Comparison of ENCODE assay signal across 8 mouse cellular contexts in genomic region chr19:30217335-30217734, GRCm38 (mm10). TPM values are rescaled to one million over a fixed set of nuclear protein-coding genes. Genes with fewer than 3 reads are reported as not detected.
DNase-seq lines count a peak whose midpoint lies in the region; ATAC-seq and TF ChIP-seq lines count a peak whose summit lies in the region.
"Had no signal": no experiment of that assay in that cellular context is flagged by ENCODE, and none has a peak within 500 bp of the region (broad histone marks: within the 10 kb centered on the region; RNA-seq: fewer than 3 reads in every experiment).

No protein-coding gene starts in this region.

- TF ChIP-seq EP300 in MEL (IDR thresholded peaks at IDR 0.05; ENCODE audit: low read depth in 1 of 2, low read length in 2 of 2), result no peak

- no peaks in the 10 kb centered on the region for H3K27me3 ChIP-seq in MEL (ENCODE audit: control insufficient read depth in 1 of 2, insufficient read depth in 2 of 2, low read length in 2 of 2)
- H3K27me3 ChIP-seq in lung, embryonic 14.5 days (ENCODE audit: insufficient read depth, low read length), result no peaks in the 10 kb centered on the region

- H3K9me3 ChIP-seq in MEL (replicated peaks; ENCODE audit: insufficient read depth, low read length), result no peaks in the 10 kb centered on the region
- no peaks in the 10 kb centered on the region for H3K9me3 ChIP-seq in lung, embryonic 14.5 days (ENCODE audit: low read depth, low read length)

- H3K4me1 ChIP-seq in MEL (ENCODE audit: control insufficient read depth in 1 of 2, insufficient read depth in 2 of 2, low read length in 2 of 2), result no peaks in the 10 kb centered on the region
- H3K4me1 ChIP-seq in lung, embryonic 14.5 days (ENCODE audit: insufficient read depth), result no peaks in the 10 kb centered on the region

- peak; percentile 30 for DNase-seq in A20 (ENCODE audit: low read depth, low spot score)
- DNase-seq in MEL (ENCODE audit: low read depth, low spot score), result peak; percentile 46
- DNase-seq in cerebellum, postnatal 14 days, result peak; percentile 74 to 79
- DNase-seq in gastrocnemius, postnatal 10 days, result peak; percentile 60
- DNase-seq in large intestine, adult 2 months (ENCODE audit: low read depth, low spot score), result peak; percentile 16
- DNase-seq in lung, embryonic 14.5 days, result peak; percentile 86
- peak; percentile 72 for DNase-seq in retina, postnatal 1 day

- TF ChIP-seq POLR2A in MEL (IDR thresholded peaks at IDR 0.05; ENCODE audit: control insufficient read depth in 1 of 2, insufficient read depth in 1 of 2, low read depth in 1 of 2, low read length in 2 of 2, poor library complexity in 1 of 2), result no peak

- H3K9ac ChIP-seq in MEL (ENCODE audit: control insufficient read depth, low read depth, low read length, poor library complexity, severe bottlenecking), result no peak overlapping the region
- H3K9ac ChIP-seq in lung, embryonic 14.5 days, result no peak overlapping the region

- peak; percentile 38; the same call in 1 of the 2 replicates for ATAC-seq in lung, embryonic 14.5 days (ENCODE audit: insufficient read depth)

- 25% methylated on average over 7 of the region's 7 CpGs for WGBS in large intestine, adult 2 months
- 21% methylated on average over 7 of the region's 7 CpGs for WGBS in lung, embryonic 14.5 days

- no peaks in the 10 kb centered on the region for H3K79me2 ChIP-seq in MEL (ENCODE audit: control insufficient read depth, insufficient read depth, low read length, poor library complexity)

- TF ChIP-seq RAD21 in MEL (IDR thresholded peaks at IDR 0.05; ENCODE audit: low read depth, low read length), result peak; percentile 76

- TF ChIP-seq CTCF in MEL (IDR thresholded peaks at IDR 0.05 in 2 of 3, conservative IDR thresholded peaks at IDR 0.05 in 1 of 3; ENCODE audit: control insufficient read depth in 1 of 3, insufficient read depth in 1 of 3, low read depth in 2 of 3, low read length in 3 of 3, poor library complexity in 1 of 3, severe bottlenecking in 1 of 3), result peak; percentile 61 to 74 (median 72)
- peak; percentile 88 for TF ChIP-seq CTCF in lung, embryonic 14.5 days (IDR thresholded peaks at IDR 0.05; ENCODE audit: low read depth)

- no peak overlapping the region for H3K4me3 ChIP-seq in MEL (ENCODE audit: control insufficient read depth in 1 of 2, insufficient read depth in 1 of 2, low read depth in 2 of 2, low read length in 2 of 2)
- H3K4me3 ChIP-seq in lung, embryonic 14.5 days (ENCODE audit: low read depth, low read length), result no peak overlapping the region

- H3K27ac ChIP-seq in MEL (ENCODE audit: control insufficient read depth, low read depth, low read length), result no peak overlapping the region
- H3K27ac ChIP-seq in lung, embryonic 14.5 days (ENCODE audit: low read depth), result no peak overlapping the region

- H3K4me2 ChIP-seq in lung, embryonic 14.5 days, result no peak overlapping the region

- H3K36me3 ChIP-seq in MEL (ENCODE audit: control insufficient read depth in 1 of 2, insufficient read depth in 2 of 2, low read length in 2 of 2), result no peaks in the 10 kb centered on the region
- H3K36me3 ChIP-seq in lung, embryonic 14.5 days (ENCODE audit: insufficient read depth), result no peaks in the 10 kb centered on the region

TF ChIP-seq in MEL, 35 proteins besides CTCF, POLR2A, EP300 and RAD21:
- peak; percentile 60 for TF ChIP-seq SMC3 (IDR thresholded peaks at IDR 0.05; ENCODE audit: low read depth, low read length)
- TF ChIP-seq E2F4 (IDR thresholded peaks at IDR 0.05; ENCODE audit: borderline replicate concordance, low read depth, low read length), result no peak
- peak; percentile 37; the same call in 1 of the 2 replicates for TF ChIP-seq ZC3H11A (IDR thresholded peaks at IDR 0.05; ENCODE audit: low read depth, low read length)
TF ChIP-seq in MEL: peak in this region for 2.

RNA-seq across cellular contexts. Expression of gene Mbl2, which starts 15.4 kb away (rescaled TPM):
- not detected in 2 replicates for total RNA-seq in MEL (2012; rRNA removed)
- polyA plus RNA-seq in MEL (2012; ENCODE audit: insufficient read depth in 1 of 2, insufficient read length in 2 of 2, low read depth in 1 of 2, low replicate concordance in 2 of 2, missing spikeins in 1 of 2), result not detected
- total RNA-seq in gastrocnemius, postnatal 10 days (2021), result not detected
- 0.12 and 10.2 TPM in 2 replicates for polyA plus RNA-seq in large intestine, adult 2 months (2012; rRNA removed)
- polyA plus RNA-seq in lung, embryonic 14.5 days (2014; fragmentation: Nextera tagmentation; extraction: Ambion mirVana), result not detected in 2 replicates
- polyA plus RNA-seq: frontal cortex, adult 2 months had no signal

RNA-seq across cellular contexts. Expression of gene Gldc, which starts 42.1 kb away (rescaled TPM):
- total RNA-seq in MEL (2012; rRNA removed), result 0.04 and 0.10 TPM in 2 replicates
- polyA plus RNA-seq in MEL (2012; ENCODE audit: insufficient read depth in 1 of 2, insufficient read length in 2 of 2, low read depth in 1 of 2, low replicate concordance in 2 of 2, missing spikeins in 1 of 2), result 1 to 10 TPM in 1 of 2 experiments, not detected in 1; 1.2 TPM
- under 1 TPM; 0.16 to 0.34 TPM for total RNA-seq in gastrocnemius, postnatal 10 days (2021)
- polyA plus RNA-seq in large intestine, adult 2 months (2012; rRNA removed), result 0.05 and 0.15 TPM in 2 replicates
- polyA plus RNA-seq in lung, embryonic 14.5 days (2014; fragmentation: Nextera tagmentation; extraction: Ambion mirVana), result 0.83 and 1.0 TPM in 2 replicates

Comparison
In these comparisons a context has a peak if more than half of its experiments do, and no peak if none do; other contexts are left out.
1. DNase-seq: peak in every context shown above with its lines; median percentile 86 in lung, embryonic 14.5 days; 76 in cerebellum, postnatal 14 days; 72 in retina, postnatal 1 day; 60 in gastrocnemius, postnatal 10 days; 46 in MEL; 30 in A20; 16 in large intestine, adult 2 months.